Mouse (Mus musculus) hindbrain, postnatal 0 days (tissue): ENCODE results near the gene F12. TPM values are rescaled to one million over a fixed set of nuclear protein-coding genes. Genes with fewer than 3 reads are reported as not detected.
A peak's percentile ranks its signal among the peaks of the same experiment; 100 is the strongest.

Experiments used
- ATAC-seq: fragments of 200-750 bp; cut with Nextera tagmentation; 2 replicates; pipeline ENCODE4 v1.8.0; 2017; ENCODE audit warnings: mild to moderate bottlenecking, moderate TSS enrichment, moderate library complexity
- DNase-seq: peaks from one replicate; pipeline ENCODE4 v3.0.0-alpha.2; 2015; ENCODE audit warnings: low spot score
- H3K27ac ChIP-seq: fragments of 300-500 bp; sonication (generic); 2 replicates; pipeline ENCODE4 v1.5.1; 2014; ENCODE audit warnings: mild to moderate bottlenecking
- H3K27me3 ChIP-seq: fragments of 300-500 bp; sonication (generic); 2 replicates; pipeline ENCODE4 v1.6.1; 2014; ENCODE audit warnings: low read length, mixed read lengths; ENCODE audit not compliant: insufficient read depth
- H3K36me3 ChIP-seq: fragments of 300-500 bp; sonication (generic); 2 replicates; pipeline ENCODE4 v1.6.1; 2014; ENCODE audit warnings: low read length, mixed read lengths; ENCODE audit not compliant: insufficient read depth
- H3K4me1 ChIP-seq: fragments of 300-500 bp; sonication (generic); 2 replicates; pipeline ENCODE4 v1.6.1; 2014; ENCODE audit warnings: antibody characterized with exemption, low read length, mixed read lengths; ENCODE audit not compliant: insufficient read depth
- H3K4me2 ChIP-seq: fragments of 300-500 bp; sonication (generic); 2 replicates; pipeline ENCODE4 v1.6.1; 2014; ENCODE audit warnings: low read depth, mild to moderate bottlenecking, low read length, moderate library complexity, mixed read lengths
- H3K4me3 ChIP-seq: fragments of 300-500 bp; sonication (generic); 2 replicates; pipeline ENCODE4 v1.5.1; 2014; ENCODE audit warnings: low read length
- H3K9ac ChIP-seq: fragments of 300-500 bp; sonication (generic); replicated peaks from 2 replicates; pipeline ENCODE4 v1.6.1; 2014; ENCODE audit warnings: mild to moderate bottlenecking, low read length, moderate library complexity, mixed read lengths
- H3K9me3 ChIP-seq: fragments of 300-500 bp; sonication (generic); 2 replicates; pipeline ENCODE4 v1.6.1; 2016; ENCODE audit warnings: low read length, mixed read lengths
- CTCF ChIP-seq: IDR thresholded peaks from 2 replicates; pipeline ENCODE4 v1.5.1; 2016; ENCODE audit warnings: antibody characterized with exemption, control low read depth, low read depth
- WGBS: fragments of 180-500 bp; shearing (Covaris S2); extraction: QIAGEN DNeasy Blood & Tissue Kit; methylation state at CpG from one replicate; pipeline ENCODE4 v1.1.7; 2014; 5-methylcytosine and 5-hydroxymethylcytosine counted together
- polyA plus RNA-seq: library from polyadenylated mRNA; unstranded; fragments of >200 nt; fragmentation: Nextera tagmentation; extraction: Ambion mirVana; gene quantifications from 2 replicates; pipeline ENCODE4 v1.2.1, GENCODE M21; 2015
- total RNA-seq: library from RNA; depleted of rRNA; stranded (reverse); fragments of >200 nt; gene quantifications from 2 replicates; pipeline ENCODE4 v1.2.3, GENCODE M21; 2014

F12 gene
- total and polyA plus RNA-seq, 2 experiments from 2014 or later: 0.48 TPM; not detected in 1

GRCm38 (mm10) chr13:55399300-55400038 lies 27.1 kb downstream of the F12 start:
- H3K9ac ChIP-seq: no peak overlapping the region
- no peaks in the 10 kb centered on the region for H3K9me3 ChIP-seq
- WGBS: 73% methylated on average over 5 of the region's 5 CpGs
- H3K27me3 ChIP-seq: no peaks in the 10 kb centered on the region
- H3K36me3 ChIP-seq: no peaks in the 10 kb centered on the region
- ATAC-seq: no peak
- no peak for DNase-seq
- H3K4me2 ChIP-seq: no peak overlapping the region
- no peaks in the 10 kb centered on the region for H3K4me1 ChIP-seq
- H3K27ac ChIP-seq: no peak overlapping the region
- TF ChIP-seq CTCF: no peak
- H3K4me3 ChIP-seq: no peak overlapping the region

GRCm38 (mm10) chr13:55398088-55398487 lies 28.5 kb downstream of the F12 start, which contains the start of gene Slc34a1:
Slc34a1 (plus strand) TSS chr13:55398187.
- Histone ChIP-seq H3K4me3 (no peak within 1 kb of the TSS), H3K9ac (no peak within 1 kb of the TSS), H3K27ac (no peak within 1 kb of the TSS), H3K36me3 (no peaks in the 10 kb centered on the region), H3K9me3 (no peaks in the 10 kb centered on the region), H3K27me3 (no peaks in the 10 kb centered on the region), H3K4me2 (no peak within 1 kb of the TSS), H3K4me1 (no peaks in the 10 kb centered on the region)
- DNase-seq: no peak
- 93% methylated on average over 1 of the region's 1 CpGs for WGBS
- TF ChIP-seq CTCF: no peak
- ATAC-seq: no peak

GRCm38 (mm10) chr13:55392933-55393332 lies 33.7 kb downstream of the F12 start:
- 73% methylated on average over 4 of the region's 4 CpGs for WGBS
- Histone ChIP-seq H3K4me3 (no peak overlapping the region), H3K9ac (no peak overlapping the region), H3K4me1 (no peaks in the 10 kb centered on the region), H3K9me3 (no peaks in the 10 kb centered on the region), H3K36me3 (no peaks in the 10 kb centered on the region), H3K4me2 (no peak overlapping the region), H3K27ac (no peak overlapping the region), H3K27me3 (no peaks in the 10 kb centered on the region)
- no peak for DNase-seq
- no peak for ATAC-seq
- peak; percentile 55 for TF ChIP-seq CTCF

- ATAC-seq: no peak
Measured at GRCm38 (mm10) chr13:55391626-55392029, 35.0 kb downstream of the F12 start.

GRCm38 (mm10) chr13:55390644-55391043 lies 35.9 kb downstream of the F12 start:
- no peak overlapping the region for H3K27ac ChIP-seq
- H3K36me3 ChIP-seq: no peaks in the 10 kb centered on the region
- no peaks in the 10 kb centered on the region for H3K27me3 ChIP-seq
- TF ChIP-seq CTCF: no peak
- H3K4me1 ChIP-seq: no peaks in the 10 kb centered on the region
- no peak overlapping the region for H3K4me3 ChIP-seq
- H3K9ac ChIP-seq: no peak overlapping the region
- H3K4me2 ChIP-seq: no peak overlapping the region
- DNase-seq: no peak
- H3K9me3 ChIP-seq: no peaks in the 10 kb centered on the region
- ATAC-seq: no peak
- 79% methylated on average over 3 of the region's 3 CpGs for WGBS

More at GRCm38 (mm10) chr13:55391626-55392029, 35.0 kb downstream of the F12 start:
- no peak for TF ChIP-seq CTCF
- Histone ChIP-seq H3K36me3 (no peaks in the 10 kb centered on the region), H3K27ac (no peak overlapping the region), H3K4me3 (no peak overlapping the region), H3K4me2 (no peak overlapping the region), H3K9ac (no peak overlapping the region), H3K27me3 (no peaks in the 10 kb centered on the region), H3K4me1 (no peaks in the 10 kb centered on the region), H3K9me3 (no peaks in the 10 kb centered on the region)
- DNase-seq: no peak
- 83% methylated on average over 1 of the region's 1 CpGs for WGBS

DNA sequence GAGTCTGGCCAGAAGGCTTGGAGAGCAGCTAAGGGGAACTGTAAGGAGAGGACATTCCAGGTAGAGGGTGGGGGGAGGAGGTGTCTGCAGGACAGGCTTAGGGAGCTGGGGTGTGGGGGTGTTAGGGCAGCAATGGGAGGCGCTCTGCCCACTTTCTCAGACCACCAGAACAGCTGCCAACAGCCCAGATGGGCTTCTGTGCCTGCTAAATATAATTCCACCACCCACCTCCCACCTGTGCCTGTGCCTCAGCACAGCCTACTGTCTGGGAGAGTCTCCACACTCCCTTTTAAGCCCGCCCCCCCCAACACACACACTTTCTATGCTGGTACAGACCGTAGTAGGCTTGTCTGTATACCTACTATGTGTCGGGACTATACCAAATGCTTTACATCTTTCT lies 44.8 kb downstream of the F12 start:
- 86% methylated on average over 4 of the region's 4 CpGs for WGBS
- H3K4me2 ChIP-seq: no peak overlapping the region
- H3K27me3 ChIP-seq: peaks cover 21% of the 10 kb centered on the region
- no peak for TF ChIP-seq CTCF
- no peaks in the 10 kb centered on the region for H3K9me3 ChIP-seq
- no peaks in the 10 kb centered on the region for H3K36me3 ChIP-seq
- no peak overlapping the region for H3K4me3 ChIP-seq
- H3K9ac ChIP-seq: no peak overlapping the region
- DNase-seq (no peak), ATAC-seq (0 out of 2 replicates have a peak, but pooled peaks have one; percentile 7)
- no peak overlapping the region for H3K27ac ChIP-seq
- no peaks in the 10 kb centered on the region for H3K4me1 ChIP-seq

DNA sequence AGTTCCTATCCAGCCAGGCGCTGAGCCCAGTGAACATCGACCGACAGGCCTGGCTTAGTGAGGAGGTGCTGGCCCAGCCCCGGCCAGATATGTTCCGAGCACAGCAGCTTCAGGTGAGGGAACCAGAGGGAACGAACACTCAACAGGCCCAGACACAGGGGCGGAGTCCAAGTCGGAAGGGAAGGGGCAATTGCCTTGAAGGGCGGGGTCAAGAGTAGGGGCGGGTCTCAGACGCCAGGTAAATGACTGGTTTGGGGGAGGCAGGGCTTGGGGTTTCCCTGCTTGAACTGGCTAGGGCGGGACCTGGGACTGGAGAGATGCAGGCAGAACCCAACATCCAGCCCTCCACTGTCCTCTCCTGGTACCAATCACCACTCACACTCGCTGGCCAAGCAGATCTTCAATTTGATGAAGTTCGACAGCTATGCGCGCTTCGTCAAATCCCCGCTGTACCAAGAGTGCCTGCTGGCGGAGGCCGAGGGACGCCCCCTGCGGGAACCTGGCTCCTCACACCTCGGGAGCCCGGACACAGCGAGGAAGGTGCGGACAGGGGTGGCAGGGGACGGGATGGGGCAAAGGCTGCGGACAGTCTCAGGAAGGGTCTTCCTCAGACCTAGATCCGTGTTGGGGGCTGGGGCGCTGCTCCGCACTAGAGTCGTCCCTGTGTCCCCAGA lies 47.5 kb downstream of the F12 start:
- WGBS: 13% methylated on average over 26 of the region's 32 CpGs
- H3K4me3 ChIP-seq: no peak overlapping the region
- no peak overlapping the region for H3K27ac ChIP-seq
- DNase-seq (no peak), ATAC-seq (no peak)
- peaks cover 21% of the 10 kb centered on the region for H3K27me3 ChIP-seq
- TF ChIP-seq CTCF: 0 out of 2 replicates have a peak, but pooled peaks have one; percentile 5
- no peak overlapping the region for H3K9ac ChIP-seq
- H3K4me2 ChIP-seq: no peak overlapping the region
- no peaks in the 10 kb centered on the region for H3K9me3 ChIP-seq
- H3K36me3 ChIP-seq: no peaks in the 10 kb centered on the region
- no peaks in the 10 kb centered on the region for H3K4me1 ChIP-seq
